Mouse (Mus musculus): ENCODE measurements around the gene Nap1l1. TPM values are rescaled to one million over a fixed set of nuclear protein-coding genes. Genes with fewer than 3 reads are reported as not detected.

Nap1l1 gene
- polyA plus RNA-seq, 1 experiment from 2014 or later, result 243 TPM

Other genes starting within 250 kb of the Nap1l1 start
- 5.1 and 5.9 TPM in 2 replicates for gene Bbs10, start 174.5 kb upstream of the Nap1l1 start, polyA plus RNA-seq (2016; fragmentation: Nextera tagmentation; extraction: Ambion mirVana)
- 20.6 and 28.8 TPM in 2 replicates for gene Phlda1, start 33.1 kb downstream of the Nap1l1 start, polyA plus RNA-seq (2016; fragmentation: Nextera tagmentation; extraction: Ambion mirVana)